Mouse (Mus musculus) liver, embryonic 12.5 days (tissue): ENCODE measurements around the gene Il10. TPM values are rescaled to one million over a fixed set of nuclear protein-coding genes. Genes with fewer than 3 reads are reported as not detected.

Experiments used
- ATAC-seq: fragments of 200-750 bp; cut with Nextera tagmentation; 2 replicates; pipeline ENCODE4 v1.8.0; 2017; ENCODE audit warnings: moderate number of reproducible peaks, mild to moderate bottlenecking, moderate library complexity
- H3K27ac ChIP-seq: fragments of 300-500 bp; sonication (generic); 2 replicates; pipeline ENCODE4 v1.5.1; 2016; ENCODE audit warnings: mild to moderate bottlenecking
- H3K27me3 ChIP-seq: fragments of 300-500 bp; sonication (generic); replicated peaks from 2 replicates; pipeline ENCODE4 v1.6.1; 2016; ENCODE audit warnings: mild to moderate bottlenecking, moderate library complexity
- H3K36me3 ChIP-seq: fragments of 300-500 bp; sonication (generic); 2 replicates; pipeline ENCODE4 v1.6.1; 2016; ENCODE audit warnings: mild to moderate bottlenecking, moderate library complexity
- H3K4me1 ChIP-seq: fragments of 300-500 bp; sonication (generic); 2 replicates; pipeline ENCODE4 v1.6.1; 2016
- H3K4me2 ChIP-seq: fragments of 300-500 bp; sonication (generic); 2 replicates; pipeline ENCODE4 v1.6.1; 2016; ENCODE audit warnings: mild to moderate bottlenecking, moderate library complexity
- H3K4me3 ChIP-seq: fragments of 300-500 bp; sonication (generic); 2 replicates; pipeline ENCODE4 v1.5.1; 2016; ENCODE audit warnings: mild to moderate bottlenecking, moderate library complexity
- H3K9ac ChIP-seq: fragments of 300-500 bp; sonication (generic); 2 replicates; pipeline ENCODE4 v1.6.1; 2016; ENCODE audit warnings: mild to moderate bottlenecking, moderate library complexity
- H3K9me3 ChIP-seq: fragments of 300-500 bp; sonication (generic); replicated peaks from 2 replicates; pipeline ENCODE4 v1.6.1; 2016; ENCODE audit warnings: mild to moderate bottlenecking, moderate library complexity
- WGBS: fragments of 180-500 bp; shearing (Covaris S2); methylation state at CpG from one replicate; pipeline ENCODE4 v1.1.7; 2016; ENCODE audit not compliant: insufficient replicate concordance; 5-methylcytosine and 5-hydroxymethylcytosine counted together
- polyA plus RNA-seq: library from polyadenylated mRNA; unstranded; fragments of >200 nt; fragmentation: Nextera tagmentation; extraction: Ambion mirVana; gene quantifications from 2 replicates; pipeline ENCODE4 v1.2.1, GENCODE M21; 2016

Il10 gene
- polyA plus RNA-seq: not detected in 2 replicates

- H3K4me1 ChIP-seq: no peaks in the 10 kb centered on the region
- 53% methylated on average over 8 of the region's 8 CpGs for WGBS
- H3K27ac ChIP-seq: no peak within 1 kb of the TSS
- no peak within 1 kb of the TSS for H3K9ac ChIP-seq
- no peak within 1 kb of the TSS for H3K4me3 ChIP-seq
- H3K36me3 ChIP-seq: no peaks in the 10 kb centered on the region
- H3K4me2 ChIP-seq: no peak within 1 kb of the TSS
- H3K27me3 ChIP-seq: peaks cover 35% of the 10 kb centered on the region
- ATAC-seq: no peak
- no peaks in the 10 kb centered on the region for H3K9me3 ChIP-seq
These were observed at the start of gene Il10 for GRCm38 (mm10) chr1:131019492-131020098. Il10 (plus strand) TSS chr1:131019845.

- no peaks in the 10 kb centered on the region for H3K36me3 ChIP-seq
- H3K4me3 ChIP-seq: no peak overlapping the region
- no peak overlapping the region for H3K4me2 ChIP-seq
- H3K4me1 ChIP-seq: no peaks in the 10 kb centered on the region
- no peak overlapping the region for H3K9ac ChIP-seq
- no peaks in the 10 kb centered on the region for H3K9me3 ChIP-seq
- no peak for ATAC-seq
- WGBS: 35% methylated on average over 1 of the region's 1 CpGs
- H3K27me3 ChIP-seq: no peaks in the 10 kb centered on the region
- no peak overlapping the region for H3K27ac ChIP-seq
These were observed 40.2 kb upstream of the Il10 start for GRCm38 (mm10) chr1:130979455-130979854.

- no peak overlapping the region for H3K9ac ChIP-seq
- H3K27ac ChIP-seq: no peak overlapping the region
- 56% methylated on average over 7 of the region's 7 CpGs for WGBS
- H3K27me3 ChIP-seq: no peaks in the 10 kb centered on the region
- no peak overlapping the region for H3K4me2 ChIP-seq
- H3K9me3 ChIP-seq: no peaks in the 10 kb centered on the region
- no peaks in the 10 kb centered on the region for H3K36me3 ChIP-seq
- ATAC-seq: no peak
- H3K4me1 ChIP-seq: no peaks in the 10 kb centered on the region
- no peak overlapping the region for H3K4me3 ChIP-seq
These were observed 35.2 kb upstream of the Il10 start for GRCm38 (mm10) chr1:130984441-130984840.

- WGBS: 69% methylated on average over 5 of the region's 5 CpGs
- H3K27me3 ChIP-seq: no peaks in the 10 kb centered on the region
- ATAC-seq: no peak
These were observed 32.6 kb upstream of the Il10 start for GRCm38 (mm10) chr1:130987001-130987400.

GRCm38 (mm10) chr1:130987418-130987817 lies 32.2 kb upstream of the Il10 start:
- Histone ChIP-seq H3K27ac (no peak overlapping the region), H3K4me1 (no peaks in the 10 kb centered on the region), H3K9ac (no peak overlapping the region), H3K4me2 (no peak overlapping the region), H3K9me3 (no peaks in the 10 kb centered on the region), H3K4me3 (no peak overlapping the region), H3K36me3 (no peaks in the 10 kb centered on the region), H3K27me3 (no peaks in the 10 kb centered on the region)
- no peak; the same call in 1 of the 2 replicates for ATAC-seq

More at GRCm38 (mm10) chr1:130987001-130987400, 32.6 kb upstream of the Il10 start:
- no peak overlapping the region for H3K4me2 ChIP-seq
- no peak overlapping the region for H3K27ac ChIP-seq
- no peak overlapping the region for H3K4me3 ChIP-seq
- no peaks in the 10 kb centered on the region for H3K36me3 ChIP-seq
- no peak overlapping the region for H3K9ac ChIP-seq
- H3K4me1 ChIP-seq: no peaks in the 10 kb centered on the region
- no peaks in the 10 kb centered on the region for H3K9me3 ChIP-seq

GRCm38 (mm10) chr1:130989331-130989730 lies 30.3 kb upstream of the Il10 start:
- no peak overlapping the region for H3K27ac ChIP-seq
- 68% methylated on average over 3 of the region's 3 CpGs for WGBS
- H3K9ac ChIP-seq: no peak overlapping the region
- H3K27me3 ChIP-seq: no peaks in the 10 kb centered on the region
- ATAC-seq: no peak
- H3K4me2 ChIP-seq: no peak overlapping the region
- no peaks in the 10 kb centered on the region for H3K36me3 ChIP-seq
- no peaks in the 10 kb centered on the region for H3K9me3 ChIP-seq
- no peak overlapping the region for H3K4me3 ChIP-seq
- H3K4me1 ChIP-seq: no peaks in the 10 kb centered on the region

GRCm38 (mm10) chr1:130990448-130990847 lies 29.2 kb upstream of the Il10 start:
- WGBS: 68% methylated on average over 1 of the region's 1 CpGs
- Histone ChIP-seq H3K4me1 (no peaks in the 10 kb centered on the region), H3K9me3 (no peaks in the 10 kb centered on the region), H3K27ac (no peak overlapping the region), H3K4me3 (no peak overlapping the region), H3K9ac (no peak overlapping the region), H3K36me3 (no peaks in the 10 kb centered on the region), H3K27me3 (no peaks in the 10 kb centered on the region), H3K4me2 (no peak overlapping the region)
- ATAC-seq: no peak

- ATAC-seq: no peak
- no peaks in the 10 kb centered on the region for H3K27me3 ChIP-seq
- no peak overlapping the region for H3K4me3 ChIP-seq
- no peak overlapping the region for H3K4me2 ChIP-seq
- no peak overlapping the region for H3K27ac ChIP-seq
- H3K9me3 ChIP-seq: no peaks in the 10 kb centered on the region
- H3K36me3 ChIP-seq: no peaks in the 10 kb centered on the region
- no peak overlapping the region for H3K9ac ChIP-seq
- WGBS: 73% methylated on average over 9 of the region's 9 CpGs
- H3K4me1 ChIP-seq: no peaks in the 10 kb centered on the region
These were observed 26.0 kb upstream of the Il10 start for GRCm38 (mm10) chr1:130993574-130994154.

GRCm38 (mm10) chr1:130995515-130995914 lies 24.1 kb upstream of the Il10 start:
- H3K9ac ChIP-seq: no peak overlapping the region
- WGBS: 21% methylated on average over 1 of the region's 1 CpGs
- no peaks in the 10 kb centered on the region for H3K27me3 ChIP-seq
- no peaks in the 10 kb centered on the region for H3K4me1 ChIP-seq
- no peak for ATAC-seq
- H3K36me3 ChIP-seq: no peaks in the 10 kb centered on the region
- no peaks in the 10 kb centered on the region for H3K9me3 ChIP-seq
- no peak overlapping the region for H3K27ac ChIP-seq
- no peak overlapping the region for H3K4me3 ChIP-seq
- H3K4me2 ChIP-seq: no peak overlapping the region

GRCm38 (mm10) chr1:130996356-130996755 lies 23.3 kb upstream of the Il10 start:
- Histone ChIP-seq H3K4me1 (no peaks in the 10 kb centered on the region), H3K9ac (no peak overlapping the region), H3K27ac (no peak overlapping the region), H3K9me3 (no peaks in the 10 kb centered on the region), H3K4me3 (no peak overlapping the region), H3K36me3 (no peaks in the 10 kb centered on the region), H3K4me2 (no peak overlapping the region), H3K27me3 (no peaks in the 10 kb centered on the region)
- WGBS: 72% methylated on average over 10 of the region's 10 CpGs
- ATAC-seq: no peak

- Histone ChIP-seq H3K27ac (no peak overlapping the region), H3K9ac (no peak overlapping the region), H3K27me3 (no peaks in the 10 kb centered on the region), H3K4me3 (no peak overlapping the region), H3K36me3 (no peaks in the 10 kb centered on the region), H3K4me1 (no peaks in the 10 kb centered on the region), H3K9me3 (no peaks in the 10 kb centered on the region), H3K4me2 (no peak overlapping the region)
- no peak for ATAC-seq
- 66% methylated on average over 4 of the region's 4 CpGs for WGBS
These were observed 22.2 kb upstream of the Il10 start for GRCm38 (mm10) chr1:130997441-130997840.

GRCm38 (mm10) chr1:130998321-130998720 lies 21.3 kb upstream of the Il10 start:
- H3K9me3 ChIP-seq: no peaks in the 10 kb centered on the region
- 82% methylated on average over 10 of the region's 10 CpGs for WGBS
- no peak overlapping the region for H3K9ac ChIP-seq
- no peak overlapping the region for H3K27ac ChIP-seq
- H3K4me2 ChIP-seq: no peak overlapping the region
- no peak overlapping the region for H3K4me3 ChIP-seq
- H3K36me3 ChIP-seq: no peaks in the 10 kb centered on the region
- no peaks in the 10 kb centered on the region for H3K27me3 ChIP-seq
- ATAC-seq: no peak
- H3K4me1 ChIP-seq: no peaks in the 10 kb centered on the region

- Histone ChIP-seq H3K4me1 (no peaks in the 10 kb centered on the region), H3K4me2 (no peak overlapping the region), H3K9me3 (no peaks in the 10 kb centered on the region), H3K36me3 (no peaks in the 10 kb centered on the region), H3K4me3 (no peak overlapping the region), H3K9ac (no peak overlapping the region), H3K27me3 (no peaks in the 10 kb centered on the region), H3K27ac (no peak overlapping the region)
- 62% methylated on average over 4 of the region's 4 CpGs for WGBS
- no peak for ATAC-seq
These were observed 19.9 kb upstream of the Il10 start for GRCm38 (mm10) chr1:130999708-131000107.
